Mouse (Mus musculus) forebrain, postnatal 0 days (tissue): ENCODE results near the gene Ddx46. TPM values are rescaled to one million over a fixed set of nuclear protein-coding genes. Genes with fewer than 3 reads are reported as not detected.

ENCODE experiments used
- ATAC-seq: fragments of 200-750 bp; cut with Nextera tagmentation; 2 replicates; pipeline ENCODE4 v1.8.0; 2017; ENCODE audit warnings: mild to moderate bottlenecking, moderate library complexity
- DNase-seq: peaks from one replicate; pipeline ENCODE4 v3.0.0-alpha.2; 2015
- H3K27ac ChIP-seq: fragments of 300-500 bp; sonication (generic); 2 replicates; pipeline ENCODE4 v1.5.1; 2014; ENCODE audit warnings: low read depth, mild to moderate bottlenecking, antibody characterized with exemption, low read length, moderate library complexity, mixed read lengths
- H3K27me3 ChIP-seq: fragments of 300-500 bp; sonication (generic); 2 replicates; pipeline ENCODE4 v1.6.1; 2014; ENCODE audit warnings: mild to moderate bottlenecking, low read length, mixed read lengths; ENCODE audit not compliant: insufficient read depth
- H3K36me3 ChIP-seq: fragments of 300-500 bp; sonication (generic); 2 replicates; pipeline ENCODE4 v1.6.1; 2014; ENCODE audit warnings: mild to moderate bottlenecking, moderate library complexity; ENCODE audit not compliant: insufficient read depth
- H3K4me1 ChIP-seq: fragments of 300-500 bp; sonication (generic); 2 replicates; pipeline ENCODE4 v1.6.1; 2014; ENCODE audit warnings: antibody characterized with exemption; ENCODE audit not compliant: insufficient read depth
- H3K4me2 ChIP-seq: fragments of 300-500 bp; sonication (generic); 2 replicates; pipeline ENCODE4 v1.6.1; 2014; ENCODE audit warnings: low read depth, mild to moderate bottlenecking, moderate library complexity
- H3K4me3 ChIP-seq: fragments of 300-500 bp; sonication (generic); 2 replicates; pipeline ENCODE4 v1.5.1; 2014; ENCODE audit warnings: low read depth, low read length, mixed read lengths
- H3K9ac ChIP-seq: fragments of 300-500 bp; sonication (generic); 2 replicates; pipeline ENCODE4 v1.6.1; 2014; ENCODE audit warnings: mild to moderate bottlenecking
- H3K9me3 ChIP-seq: fragments of 300-500 bp; sonication (generic); 2 replicates; pipeline ENCODE4 v1.6.1; 2016; ENCODE audit warnings: low read length
- CTCF ChIP-seq: sonication (generic); IDR thresholded peaks from 2 replicates; pipeline ENCODE4 v1.5.1; 2016; ENCODE audit warnings: antibody characterized with exemption, control low read depth, low read depth
- WGBS: fragments of 180-500 bp; shearing (Covaris S2); extraction: QIAGEN DNeasy Blood & Tissue Kit; methylation state at CpG from one replicate; pipeline ENCODE4 v1.1.7; 2014; 5-methylcytosine and 5-hydroxymethylcytosine counted together
- polyA plus RNA-seq: library from polyadenylated mRNA; unstranded; fragments of >200 nt; fragmentation: Nextera tagmentation; extraction: Ambion mirVana; gene quantifications from 2 replicates; pipeline ENCODE4 v1.2.1, GENCODE M21; 2015
- total RNA-seq: library from RNA; depleted of rRNA; stranded (reverse); fragments of >200 nt; gene quantifications from 2 replicates; pipeline ENCODE4 v1.2.3, GENCODE M21; 2014

The Ddx46 gene
- total and polyA plus RNA-seq, 2 experiments from 2014 or later, result 20.1 to 34.7 TPM

- no peak overlapping the region for H3K9ac ChIP-seq
- no peaks in the 10 kb centered on the region for H3K9me3 ChIP-seq
- no peak for DNase-seq
- H3K4me2 ChIP-seq, result no peak overlapping the region
- no peak for TF ChIP-seq CTCF
- no peak overlapping the region for H3K27ac ChIP-seq
- peaks cover 73% of the 10 kb centered on the region for H3K36me3 ChIP-seq
- H3K4me3 ChIP-seq, result no peak overlapping the region
- 90% methylated on average over 8 of the region's 8 CpGs for WGBS
- H3K4me1 ChIP-seq, result no peaks in the 10 kb centered on the region
- no peaks in the 10 kb centered on the region for H3K27me3 ChIP-seq
- no peak for ATAC-seq
Measured at GRCm38 (mm10) chr13:55677364-55677763, 42.5 kb downstream of the Ddx46 start.

- no peak overlapping the region for H3K4me3 ChIP-seq
- ATAC-seq, result no peak
- H3K27me3 ChIP-seq, result no peaks in the 10 kb centered on the region
- no peaks in the 10 kb centered on the region for H3K4me1 ChIP-seq
- no peak overlapping the region for H3K9ac ChIP-seq
- TF ChIP-seq CTCF, result no peak
- WGBS, result 80% methylated on average over 9 of the region's 9 CpGs
- no peak for DNase-seq
- H3K36me3 ChIP-seq, result peaks cover 34% of the 10 kb centered on the region
- H3K4me2 ChIP-seq, result no peak overlapping the region
- H3K9me3 ChIP-seq, result no peaks in the 10 kb centered on the region
- no peak overlapping the region for H3K27ac ChIP-seq
Measured at GRCm38 (mm10) chr13:55682201-55682600, 47.4 kb downstream of the Ddx46 start.

DNA sequence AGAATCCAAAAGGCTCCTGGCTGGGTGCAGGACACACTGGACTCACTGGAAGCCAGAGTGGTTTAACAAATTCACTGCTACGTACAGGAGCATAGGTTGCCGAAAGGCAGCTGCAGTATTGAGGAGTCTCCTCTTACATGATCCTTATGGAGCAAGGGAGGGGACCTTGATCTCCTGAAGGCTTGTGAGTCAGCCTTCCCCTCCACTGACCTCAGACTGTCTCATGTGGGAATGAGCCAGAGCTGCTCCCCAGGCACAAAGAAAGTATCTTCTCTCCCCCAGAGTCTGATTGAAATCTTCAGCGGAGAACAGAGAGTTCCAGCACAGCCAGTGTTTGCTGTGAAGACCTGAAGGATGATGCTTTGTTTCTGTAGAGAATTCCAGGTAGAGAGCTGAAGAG is 48.8 kb downstream of the Ddx46 start:
- WGBS, result 94% methylated on average over 3 of the region's 3 CpGs
- TF ChIP-seq CTCF, result no peak

DNA sequence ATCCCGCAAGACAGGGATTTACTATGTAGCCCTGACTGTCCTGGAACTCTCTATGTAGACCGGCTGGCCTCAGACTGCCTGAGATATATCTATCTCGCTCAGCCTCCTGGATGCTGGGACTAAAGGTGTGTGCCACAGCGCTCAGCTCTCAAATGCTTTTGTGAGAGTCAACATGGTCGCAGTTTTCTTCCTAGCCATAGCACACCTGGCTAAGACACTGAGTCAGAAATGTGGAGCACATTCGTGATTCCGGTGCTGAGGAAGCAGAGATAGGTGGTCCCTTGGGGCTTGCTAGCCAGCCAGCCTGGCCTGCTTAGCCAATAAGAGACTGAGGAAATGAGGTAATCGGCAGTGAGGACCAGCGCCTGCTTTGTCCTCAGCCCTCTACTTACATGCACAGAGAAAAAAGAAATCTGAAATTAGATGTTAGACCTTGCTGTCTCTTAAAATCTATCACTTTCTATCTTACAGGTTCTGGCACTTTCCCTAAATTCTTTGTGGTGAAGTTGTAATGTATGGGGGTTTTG is 51.3 kb downstream of the Ddx46 start:
- no peak for TF ChIP-seq CTCF
- no peaks in the 10 kb centered on the region for H3K4me1 ChIP-seq
- no peak overlapping the region for H3K4me3 ChIP-seq
- H3K9me3 ChIP-seq, result no peaks in the 10 kb centered on the region
- H3K27me3 ChIP-seq, result no peaks in the 10 kb centered on the region
- 0 out of 2 replicates have a peak, but pooled peaks have one; percentile 34 for ATAC-seq
- no peaks in the 10 kb centered on the region for H3K36me3 ChIP-seq
- WGBS, result 79% methylated on average over 9 of the region's 9 CpGs
- H3K27ac ChIP-seq, result no peak overlapping the region
- no peak overlapping the region for H3K4me2 ChIP-seq
- H3K9ac ChIP-seq, result no peak overlapping the region
- no peak for DNase-seq

More for the DNA sequence above, 48.8 kb downstream of the Ddx46 start:
- Histone ChIP-seq H3K9me3 (no peaks in the 10 kb centered on the region), H3K36me3 (peaks cover 20% of the 10 kb centered on the region), H3K4me1 (no peaks in the 10 kb centered on the region), H3K9ac (no peak overlapping the region), H3K27me3 (no peaks in the 10 kb centered on the region), H3K4me3 (no peak overlapping the region), H3K4me2 (no peak overlapping the region), H3K27ac (no peak overlapping the region)
- DNase-seq (no peak), ATAC-seq (no peak)

DNA sequence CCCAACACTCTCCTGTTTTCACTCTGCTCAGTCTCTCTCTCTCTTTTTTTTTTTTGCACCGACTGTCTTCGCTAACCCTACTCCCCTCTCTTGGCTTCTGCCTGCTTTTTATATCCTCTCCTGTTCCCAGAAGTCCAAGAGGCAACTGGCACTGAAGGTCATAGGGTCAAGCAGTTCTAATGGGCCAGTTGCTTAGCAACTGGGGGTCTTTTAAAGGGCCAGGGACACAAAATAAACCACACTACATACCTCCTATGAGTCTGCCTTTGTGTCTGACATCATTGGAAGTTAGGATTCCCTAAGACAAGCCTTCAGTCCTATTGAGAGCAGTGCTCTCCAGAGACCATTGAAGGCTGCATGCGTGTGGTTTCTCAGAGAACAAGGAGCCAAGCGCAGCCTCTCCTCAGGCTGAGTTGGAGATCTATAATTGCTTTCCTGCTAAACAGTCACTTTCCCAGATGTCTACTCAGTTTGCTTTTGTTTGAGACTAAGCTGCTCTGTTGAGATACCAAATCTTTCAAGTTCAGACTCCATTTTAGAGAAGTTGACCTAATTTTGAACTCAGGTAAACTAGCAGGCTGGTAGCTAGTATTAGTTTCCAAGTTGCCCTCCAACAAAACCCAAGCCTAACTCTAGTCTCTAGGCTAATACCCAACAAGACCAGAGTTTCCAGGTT is 53.2 kb downstream of the Ddx46 start:
- WGBS, result 24% methylated on average over 4 of the region's 4 CpGs
- no peak for ATAC-seq
- DNase-seq, result no peak
- H3K4me2 ChIP-seq, result no peak overlapping the region
- H3K4me1 ChIP-seq, result no peaks in the 10 kb centered on the region
- H3K36me3 ChIP-seq, result no peaks in the 10 kb centered on the region
- H3K27me3 ChIP-seq, result no peaks in the 10 kb centered on the region
- H3K27ac ChIP-seq, result no peak overlapping the region
- H3K9me3 ChIP-seq, result no peaks in the 10 kb centered on the region
- H3K9ac ChIP-seq, result no peak overlapping the region
- no peak for TF ChIP-seq CTCF
- H3K4me3 ChIP-seq, result no peak overlapping the region

GRCm38 (mm10) chr13:55692535-55693242 is 57.9 kb downstream of the Ddx46 start, which contains the start of gene B230219D22Rik:
Gene B230219D22Rik (plus strand): TSS chr13:55693124.
- Histone ChIP-seq H3K4me3 (peak within 1 kb of the TSS; percentile 97), H3K4me2 (peak within 1 kb of the TSS; percentile 62), H3K27me3 (no peaks in the 10 kb centered on the region), H3K9ac (peak within 1 kb of the TSS; percentile 99), H3K27ac (peak within 1 kb of the TSS; percentile 97), H3K9me3 (no peaks in the 10 kb centered on the region), H3K4me1 (peaks cover 16% of the 10 kb centered on the region), H3K36me3 (no peaks in the 10 kb centered on the region)
- peak; percentile 98 for DNase-seq
- peak; percentile 49 for TF ChIP-seq CTCF
- WGBS, result 3% methylated on average over 48 of the region's 51 CpGs
- peak; percentile 99 for ATAC-seq

DNA sequence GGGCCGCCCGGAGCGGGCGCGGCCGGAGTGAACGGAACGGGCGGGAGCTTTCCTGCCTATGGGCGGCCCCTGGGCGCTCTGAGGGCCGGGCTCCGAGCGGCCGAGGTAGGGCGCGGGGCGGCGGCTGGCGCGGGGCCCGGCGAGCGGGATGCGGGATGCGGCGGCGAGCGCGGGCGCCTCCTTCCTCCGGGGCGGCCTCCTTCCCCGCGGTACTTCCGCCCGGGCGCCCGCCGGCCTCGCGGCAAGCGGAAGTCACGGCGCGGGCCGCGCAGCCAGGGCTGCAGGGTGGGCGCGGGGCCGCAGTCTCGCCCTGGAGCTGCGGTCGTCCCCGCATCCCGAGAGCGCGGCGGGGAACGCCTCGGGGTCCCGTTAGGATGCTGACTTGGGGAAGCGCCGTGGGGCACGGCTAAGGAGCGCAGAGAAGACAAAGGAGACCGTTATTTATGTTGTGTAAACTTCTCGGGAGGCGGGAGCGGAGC is 58.5 kb downstream of the Ddx46 start:
- no peak for TF ChIP-seq CTCF
- peak; percentile 46 for DNase-seq

More for the DNA sequence above, 58.5 kb downstream of the Ddx46 start:
- peak overlapping the region; percentile 97 for H3K27ac ChIP-seq
- no peaks in the 10 kb centered on the region for H3K27me3 ChIP-seq
- under 1% methylated on average over 58 of the region's 70 CpGs for WGBS
- H3K36me3 ChIP-seq, result no peaks in the 10 kb centered on the region
- H3K9ac ChIP-seq, result peak overlapping the region; percentile 99
- peak overlapping the region; percentile 97 for H3K4me3 ChIP-seq
- peak overlapping the region; percentile 62 for H3K4me2 ChIP-seq
- H3K9me3 ChIP-seq, result no peaks in the 10 kb centered on the region
- peak; percentile 72 for ATAC-seq
- peaks cover 16% of the 10 kb centered on the region for H3K4me1 ChIP-seq
